Mouse (Mus musculus): ENCODE data around the gene Tbcc.

GRCm38 (mm10) chr17:46843022-46843421, 47.5 kb upstream of the Tbcc start:
- TF ChIP-seq ZKSCAN1 (IDR thresholded peaks at IDR 0.05; ENCODE audit: borderline replicate concordance, low read depth, low read length) (no peak), POLR2A (IDR thresholded peaks at IDR 0.05; ENCODE audit: low read depth, low read length) (no peak), IRF4 (IDR thresholded peaks at IDR 0.05; ENCODE audit: low read depth, low read length) (no peak), MAZ (IDR thresholded peaks at IDR 0.05; ENCODE audit: low read depth, low read length) (no peak), EP300 (IDR thresholded peaks at IDR 0.05; ENCODE audit: low read length) (no peak), RAD21 (IDR thresholded peaks at IDR 0.05; ENCODE audit: low read depth, low read length) (no peak), USF1 (IDR thresholded peaks at IDR 0.05; ENCODE audit: low read depth, low read length) (no peak), ZC3H11A (IDR thresholded peaks at IDR 0.05; ENCODE audit: low read depth, low read length) (no peak)
